Mouse (Mus musculus): ENCODE measurements around the gene Lad1.

The Lad1 gene

DNA sequence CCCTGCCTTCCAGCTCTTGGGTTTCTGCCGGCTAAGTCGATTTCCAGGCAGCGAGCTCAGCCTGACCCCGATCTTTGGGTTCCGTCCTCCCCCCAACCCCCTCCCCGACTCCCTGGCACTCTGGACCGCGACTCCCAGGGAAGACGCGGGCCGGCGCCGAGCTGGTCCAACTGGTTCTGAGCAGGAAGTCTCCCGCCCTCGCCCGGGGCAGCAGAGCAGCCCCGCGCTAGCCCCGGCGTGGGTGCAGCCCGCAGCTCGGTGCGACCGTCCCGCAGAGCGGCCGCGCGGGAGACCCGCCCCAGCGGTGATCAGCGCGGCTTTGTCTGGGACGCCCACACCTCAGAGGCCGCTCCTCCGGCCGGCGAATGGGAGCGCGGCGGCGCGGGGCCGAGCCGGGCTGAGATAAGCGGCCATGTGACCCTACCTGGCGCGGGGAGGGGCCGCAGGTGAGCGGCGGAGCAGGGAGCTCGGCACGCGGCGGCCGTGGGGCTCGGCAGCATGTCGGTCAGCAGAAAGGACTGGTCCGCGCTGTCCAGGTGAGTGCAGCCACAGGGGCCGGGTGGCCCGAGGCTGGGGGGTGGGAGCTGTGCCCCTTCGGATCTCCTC is at the start of gene Lad1:
Gene Lad1 (plus strand): TSS at position 118 of the 606 bp plus-strand sequence.
- peak; percentile 12 to 47 for DNase-seq (ENCODE audit: inconsistent age in 2 of 2, low spot score in 1 of 2)

GRCm38 (mm10) chr1:135770237-135770636 is 48.2 kb upstream of the Lad1 start:
- DNase-seq (ENCODE audit: inconsistent age in 2 of 2, low spot score in 1 of 2): no peak

DNA sequence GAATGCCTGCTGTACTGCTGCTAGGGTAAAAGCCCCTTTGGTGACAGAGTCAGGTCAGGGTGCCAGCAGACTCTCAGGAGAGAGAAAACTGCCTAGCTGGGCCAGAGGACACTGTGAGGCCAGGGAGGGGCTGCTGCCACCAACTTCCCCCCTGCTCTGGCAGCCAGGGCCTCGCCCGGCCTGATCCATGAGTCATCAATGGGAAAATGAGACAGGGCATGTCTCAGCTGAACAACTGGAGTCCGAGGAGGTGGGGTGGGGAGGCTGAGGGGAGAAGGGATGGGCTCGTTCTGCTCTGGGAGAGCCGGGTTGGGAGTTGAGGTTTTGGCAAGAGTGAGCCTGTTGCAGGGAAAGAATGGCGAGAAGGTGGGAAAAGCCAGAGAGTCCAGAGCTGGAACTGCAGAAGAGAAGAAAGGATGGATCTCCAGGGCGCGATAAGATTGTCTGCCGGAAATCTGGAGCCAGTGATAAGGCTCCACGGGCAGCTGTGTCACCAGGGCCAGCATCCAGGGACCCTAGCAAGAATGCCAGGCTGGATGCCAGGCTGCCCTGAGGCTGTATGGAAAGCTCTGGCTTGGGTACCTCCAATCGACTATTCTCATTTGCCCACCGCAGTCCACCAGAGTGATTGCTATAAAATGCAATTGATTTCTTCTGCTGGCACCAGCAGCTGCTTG is 47.4 kb upstream of the Lad1 start:
- DNase-seq (ENCODE audit: inconsistent age in 2 of 2, low spot score in 1 of 2): peak; percentile 62 to 86

DNA sequence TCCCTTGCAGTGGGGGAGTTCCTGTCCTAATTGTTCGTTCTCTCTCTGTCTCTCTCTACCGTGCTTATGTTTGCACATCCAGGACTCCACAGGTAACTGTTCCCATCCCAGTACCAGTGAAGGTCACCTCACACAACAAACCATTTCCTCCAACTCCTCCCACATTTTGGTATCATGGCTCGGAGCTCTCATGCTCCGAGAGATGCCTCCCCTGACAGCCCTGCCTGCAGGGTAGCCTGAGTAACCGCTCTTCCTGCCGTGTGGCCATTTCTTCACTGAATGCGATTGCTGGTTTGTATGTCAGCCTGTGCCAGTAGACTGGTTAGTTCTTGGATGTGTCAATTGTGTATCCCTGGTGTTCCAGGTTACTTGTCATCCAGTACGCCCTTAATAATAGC is 46.8 kb upstream of the Lad1 start:
- no peak for DNase-seq (ENCODE audit: inconsistent age in 2 of 2, low spot score in 1 of 2)

- peak in 1 of 2 experiments; percentile 50 for DNase-seq (ENCODE audit: inconsistent age in 2 of 2, low spot score in 1 of 2)
Observed at GRCm38 (mm10) chr1:135776596-135776995, 41.8 kb upstream of the Lad1 start.

DNA sequence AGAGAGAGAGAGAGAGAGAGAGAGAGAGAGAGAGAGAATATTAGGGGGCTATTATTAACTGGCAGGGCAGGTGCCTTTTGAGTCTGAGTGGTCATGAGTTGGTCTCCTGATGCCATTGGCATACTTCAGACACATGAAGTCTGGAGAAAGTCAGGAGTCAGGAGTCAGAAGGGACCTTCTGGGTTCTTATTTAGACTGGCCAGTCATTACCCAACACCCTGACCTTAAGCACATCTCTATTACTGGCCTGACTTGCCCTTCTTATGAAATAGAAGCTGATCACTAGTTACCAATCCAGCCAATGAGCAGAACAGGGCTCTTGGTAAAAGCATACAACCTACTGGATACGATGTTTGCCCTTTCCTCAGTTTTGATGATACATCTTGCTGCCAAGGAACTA is 41.4 kb upstream of the Lad1 start:
- DNase-seq (ENCODE audit: inconsistent age in 2 of 2, low spot score in 1 of 2): peak in 1 of 2 experiments; percentile 66

DNA sequence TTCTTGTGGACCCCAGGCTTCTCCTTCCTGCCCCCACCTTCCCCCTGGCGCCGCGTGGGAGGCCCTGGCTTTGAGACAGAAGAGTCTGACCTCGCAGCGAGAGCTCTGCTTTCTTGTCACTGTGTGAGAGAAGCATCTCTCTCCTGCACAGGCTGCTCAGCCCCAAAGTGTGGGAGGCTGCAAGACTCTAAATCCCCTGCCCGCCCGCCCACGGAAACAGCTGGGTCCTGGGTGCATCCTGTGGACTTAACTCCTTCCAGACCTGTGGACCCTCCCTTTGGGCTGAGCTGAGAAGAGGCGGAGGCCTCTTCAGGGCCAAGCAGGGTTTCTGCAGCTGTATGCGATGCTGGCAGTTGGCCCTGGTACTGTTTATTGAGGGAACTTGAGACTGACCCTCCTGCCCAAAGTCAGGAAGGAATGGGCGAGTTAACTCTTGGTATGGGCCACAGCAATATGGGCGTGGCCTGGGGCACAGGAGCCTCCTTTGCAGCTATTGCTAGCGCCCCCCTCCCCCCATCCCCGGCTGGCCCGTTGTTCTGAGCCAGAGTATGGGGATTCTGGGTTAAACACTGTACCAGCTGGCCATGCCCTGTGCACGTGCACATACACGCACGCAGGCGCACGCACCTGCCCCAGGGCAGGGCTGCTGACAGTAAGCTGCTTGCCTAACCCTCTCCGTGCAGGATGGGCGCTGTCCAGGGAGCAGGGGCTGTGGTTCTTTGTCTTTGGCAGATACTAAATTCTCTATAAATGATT is 39.4 kb upstream of the Lad1 start, which contains the start of gene Tnni1:
Gene Tnni1 (plus strand): TSS at position 655 of the 756 bp plus-strand sequence.
- peak in 1 of 2 experiments; percentile 41 for DNase-seq (ENCODE audit: inconsistent age in 2 of 2, low spot score in 1 of 2)

DNA sequence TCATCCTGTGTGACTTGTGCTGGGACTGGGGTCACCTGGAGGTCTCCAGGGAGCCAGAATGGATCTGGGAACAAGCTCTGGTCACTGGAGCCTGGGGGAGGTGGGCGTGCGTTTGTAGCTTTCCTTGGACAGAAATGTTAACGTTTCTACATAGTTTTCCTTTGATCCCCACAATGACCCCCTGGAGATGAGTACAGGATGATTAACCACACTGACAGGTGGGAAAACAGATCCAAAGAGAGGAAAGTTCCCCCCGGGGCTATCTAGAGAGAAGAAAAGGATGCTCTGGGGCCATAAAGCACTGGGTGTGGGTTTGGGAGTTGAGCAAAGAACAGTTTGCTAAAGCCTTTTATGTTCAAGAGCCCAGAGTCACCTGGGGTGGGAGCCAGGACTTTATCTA is 37.7 kb upstream of the Lad1 start:
- peak in 1 of 2 experiments; percentile 17 for DNase-seq (ENCODE audit: inconsistent age in 2 of 2, low spot score in 1 of 2)

- DNase-seq (ENCODE audit: inconsistent age in 2 of 2, low spot score in 1 of 2): peak; percentile 67 to 88
Observed at GRCm38 (mm10) chr1:135781220-135781619, 37.2 kb upstream of the Lad1 start.

- peak; percentile 29 to 60 for DNase-seq (ENCODE audit: inconsistent age in 2 of 2, low spot score in 1 of 2)
Observed at GRCm38 (mm10) chr1:135782816-135783215, 35.6 kb upstream of the Lad1 start.

- DNase-seq (ENCODE audit: inconsistent age in 2 of 2, low spot score in 1 of 2): peak; percentile 64 to 88
Observed at GRCm38 (mm10) chr1:135787799-135788198, 30.6 kb upstream of the Lad1 start.

- peak; percentile 26 to 69 for DNase-seq (ENCODE audit: inconsistent age in 2 of 2, low spot score in 1 of 2)
Observed at GRCm38 (mm10) chr1:135788708-135789107, 29.7 kb upstream of the Lad1 start.

DNA sequence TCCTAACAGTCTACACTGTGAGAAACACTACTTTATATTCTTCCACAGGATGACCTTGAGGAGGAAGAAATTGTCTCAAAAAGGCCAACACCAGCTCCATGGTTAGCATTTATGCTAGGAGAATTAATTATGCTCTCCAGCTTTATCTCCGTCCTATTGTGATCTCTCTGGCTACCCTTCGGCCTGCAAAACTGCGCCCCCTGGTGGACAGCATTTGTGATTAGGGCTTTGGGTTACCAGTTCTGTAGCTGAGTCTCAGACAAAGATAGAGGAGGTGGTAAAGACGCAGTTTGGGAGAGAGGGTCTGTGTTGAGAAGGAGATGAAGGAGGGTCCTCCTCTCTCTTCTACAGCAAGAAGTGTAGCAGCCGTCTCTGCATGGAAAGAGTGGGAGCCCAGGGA is 28.6 kb upstream of the Lad1 start:
- peak; percentile 69 to 89 for DNase-seq (ENCODE audit: inconsistent age in 2 of 2, low spot score in 1 of 2)

DNA sequence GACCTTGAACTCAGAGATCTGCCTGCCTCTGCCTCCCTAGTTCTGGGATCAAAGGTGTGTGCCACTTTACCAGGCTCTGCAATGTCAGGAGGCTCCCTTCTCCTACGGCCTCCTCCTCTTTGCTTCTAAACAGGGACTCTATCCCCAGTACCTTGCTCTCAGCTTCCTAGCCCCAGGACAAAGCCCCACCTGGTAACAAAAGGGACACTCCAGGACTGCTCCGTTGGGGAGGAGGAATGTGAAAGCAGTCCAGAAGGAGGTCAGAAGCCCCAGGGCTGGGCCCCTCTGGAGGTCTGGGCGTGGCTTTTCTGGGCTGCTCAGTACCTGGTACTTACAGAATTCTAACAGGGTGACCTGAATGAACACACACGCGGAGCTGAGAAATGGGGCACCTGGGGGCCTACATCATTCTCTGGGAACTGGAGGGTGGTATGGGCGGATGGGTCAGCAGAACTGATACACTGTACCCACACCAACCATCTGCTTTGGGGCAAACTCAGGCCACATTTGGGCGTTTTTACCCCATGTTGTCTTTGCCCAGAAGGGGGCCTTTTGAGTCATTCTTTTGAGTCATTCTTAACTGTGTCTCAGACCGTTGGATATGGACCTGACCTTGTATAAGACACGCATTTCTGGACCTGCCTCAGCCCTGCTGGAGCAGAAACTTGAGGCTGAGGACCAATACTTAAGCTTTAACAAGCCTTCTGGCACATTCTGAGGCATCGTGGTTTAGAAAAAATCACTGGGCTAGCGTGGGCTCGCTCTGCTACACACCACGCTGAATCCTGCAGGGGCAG is 26.1 kb upstream of the Lad1 start:
- no peak for DNase-seq (ENCODE audit: inconsistent age in 2 of 2, low spot score in 1 of 2)

DNA sequence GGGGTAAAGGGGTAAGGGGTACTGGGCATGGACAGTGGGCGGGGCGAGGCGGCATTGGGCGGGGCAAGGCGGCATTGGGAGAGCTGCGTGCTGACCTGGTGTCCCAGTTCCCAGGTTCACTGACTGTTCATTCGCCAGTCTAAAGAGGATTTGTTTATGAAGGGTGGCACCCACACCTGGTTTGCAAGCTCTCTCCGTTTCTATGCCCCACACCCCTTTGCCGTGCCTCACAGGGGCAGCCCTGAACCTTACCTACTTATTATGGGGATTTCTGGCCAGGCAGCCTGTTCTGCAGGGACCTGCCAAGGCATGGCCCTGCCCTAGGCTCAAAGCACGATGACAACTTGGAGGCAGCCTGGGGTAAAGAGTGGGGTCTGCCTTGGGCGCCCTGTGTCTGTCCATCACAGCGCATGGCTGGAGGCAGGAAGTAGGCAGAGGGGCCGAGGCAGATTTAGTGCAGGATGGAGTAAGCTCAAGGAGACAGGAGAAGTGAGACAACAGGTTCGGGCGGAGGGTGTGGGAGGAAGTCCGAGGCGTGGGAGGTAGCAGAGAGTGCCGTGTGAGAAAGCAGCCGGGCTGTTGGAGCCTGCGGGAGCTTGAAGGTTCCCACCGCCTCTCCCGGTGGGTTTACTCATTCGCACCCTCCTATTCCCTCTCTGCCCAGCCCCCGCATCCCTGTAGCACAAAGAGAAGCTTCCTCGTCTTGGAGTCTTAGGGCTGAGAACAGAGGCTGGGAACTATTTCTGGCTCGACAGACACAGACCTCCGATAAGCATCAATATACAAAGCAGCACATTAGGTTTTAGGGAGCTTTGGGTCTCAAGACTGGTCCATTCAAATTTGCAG is 24.8 kb upstream of the Lad1 start:
- no peak for DNase-seq (ENCODE audit: inconsistent age in 2 of 2, low spot score in 1 of 2)

- no peak for DNase-seq (ENCODE audit: inconsistent age in 2 of 2, low spot score in 1 of 2)
Observed at GRCm38 (mm10) chr1:135794216-135795134, 23.9 kb upstream of the Lad1 start.

- no peak for DNase-seq (ENCODE audit: inconsistent age in 2 of 2, low spot score in 1 of 2)
Observed at GRCm38 (mm10) chr1:135798492-135798891, 19.9 kb upstream of the Lad1 start.

- no peak for DNase-seq (ENCODE audit: inconsistent age in 2 of 2, low spot score in 1 of 2)
Observed at GRCm38 (mm10) chr1:135799109-135799627, 19.2 kb upstream of the Lad1 start.

Measured in adrenal gland, adult (tissue).